Mouse (Mus musculus) lung, postnatal 14 days (tissue): ENCODE measurements at regions not wholly inside any gene's neighbourhood (a gene's known extent, or its start where the extent isn't known, plus 50 kb on each side); places are given as distances from the start of the nearest gene placed in this dataset.
"Not testable (repeated sequence)": the region's sequence is repeated elsewhere in the genome, so short reads cannot be mapped to it uniquely, and the experiment has no call there.

Source experiments
- DNase-seq: peaks from one replicate; pipeline ENCODE4 v3.0.0; 2021

GRCm38 (mm10) chr19:49115484-49115883 lies 909.7 kb downstream of the Sorcs3 start:
- no peak for DNase-seq

DNA sequence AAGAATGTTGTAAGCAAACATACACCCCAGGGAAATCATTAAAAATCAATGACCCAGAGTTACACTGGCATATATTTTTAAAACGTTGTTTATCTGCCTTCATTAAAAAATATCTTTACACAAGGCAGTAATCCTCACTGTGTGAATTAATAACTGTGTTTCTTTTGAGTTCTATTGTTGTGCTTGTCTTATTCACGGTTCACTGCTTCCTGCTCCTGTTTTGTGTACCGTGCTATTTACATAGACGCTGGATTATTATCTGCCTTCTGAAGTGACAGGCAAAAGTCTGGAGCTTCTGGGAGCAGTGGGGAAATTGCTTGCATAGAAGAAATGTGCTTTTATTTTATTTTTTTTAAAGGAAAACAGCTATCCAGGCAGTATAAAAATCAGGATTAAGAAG lies 925.8 kb downstream of the Sorcs3 start:
- no peak for DNase-seq

DNA sequence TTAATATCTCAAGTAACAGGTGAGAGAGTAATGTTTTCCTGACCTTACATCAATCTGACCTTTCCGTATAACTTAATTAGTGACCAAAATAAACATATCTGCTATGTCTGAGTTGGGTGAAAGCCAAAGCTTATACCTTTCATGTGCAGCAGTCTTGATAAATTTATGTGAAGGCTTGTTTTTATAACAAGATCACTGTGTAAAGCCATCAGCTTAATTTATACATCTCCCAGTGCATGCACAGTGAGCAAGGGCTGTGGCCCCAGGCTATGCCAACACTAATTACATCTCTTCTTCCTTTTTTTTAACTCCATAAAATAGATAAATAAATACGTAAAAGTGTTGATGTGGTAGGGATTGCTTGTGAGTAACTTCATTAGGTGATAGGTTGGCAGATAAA lies 966.3 kb downstream of the Sorcs3 start:
- DNase-seq = no peak

DNA sequence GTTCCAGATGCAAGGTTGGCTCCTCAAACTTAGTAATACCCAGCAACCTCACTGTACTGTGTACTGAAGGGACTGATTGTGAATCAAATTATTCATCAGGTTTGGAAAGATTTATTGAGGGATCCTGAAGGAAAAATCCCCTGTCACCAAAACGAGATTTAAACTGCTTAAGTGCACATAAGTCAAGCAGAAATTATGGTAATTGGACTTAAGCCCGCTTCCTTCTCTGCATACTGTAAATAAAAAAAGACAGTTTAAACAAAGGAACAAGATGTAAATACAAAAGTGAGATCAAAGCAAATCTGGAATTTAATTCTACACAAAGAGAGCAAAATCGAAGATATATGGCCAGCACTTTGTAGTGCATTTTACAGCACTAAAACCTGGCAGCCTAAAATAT lies 1002.1 kb downstream of the Sorcs3 start:
- DNase-seq = no peak

GRCm38 (mm10) chr19:49242601-49243000 lies 1036.8 kb downstream of the Sorcs3 start:
- DNase-seq = no peak

DNA sequence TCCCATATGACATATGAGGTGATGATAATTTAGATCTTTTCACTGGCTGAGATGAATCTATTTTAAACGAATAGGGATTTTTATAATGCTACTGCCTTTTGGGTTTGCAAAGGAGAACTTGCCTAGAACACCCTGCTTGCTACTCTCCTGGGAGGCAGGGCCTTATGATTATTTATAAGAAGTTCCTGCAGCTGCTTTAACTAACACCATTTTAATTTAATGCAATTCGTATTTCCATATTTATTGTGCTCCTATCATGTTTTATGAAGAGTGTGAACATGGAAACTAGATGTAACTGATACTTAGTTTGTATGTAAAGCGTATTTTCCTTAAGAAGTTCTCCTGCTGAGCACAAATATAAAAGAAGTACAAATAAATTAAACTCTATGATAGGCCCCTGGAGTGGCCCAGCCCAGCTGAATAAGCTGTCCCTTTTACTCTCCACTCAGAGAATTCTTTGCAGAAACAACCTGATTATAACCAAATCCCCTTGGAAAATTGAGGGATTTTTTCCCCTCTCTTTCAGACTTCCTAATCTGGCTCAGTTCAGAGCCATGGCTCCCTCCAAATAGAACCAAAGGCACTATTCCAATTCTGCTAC lies 1039.4 kb downstream of the Sorcs3 start:
- no peak for DNase-seq

DNA sequence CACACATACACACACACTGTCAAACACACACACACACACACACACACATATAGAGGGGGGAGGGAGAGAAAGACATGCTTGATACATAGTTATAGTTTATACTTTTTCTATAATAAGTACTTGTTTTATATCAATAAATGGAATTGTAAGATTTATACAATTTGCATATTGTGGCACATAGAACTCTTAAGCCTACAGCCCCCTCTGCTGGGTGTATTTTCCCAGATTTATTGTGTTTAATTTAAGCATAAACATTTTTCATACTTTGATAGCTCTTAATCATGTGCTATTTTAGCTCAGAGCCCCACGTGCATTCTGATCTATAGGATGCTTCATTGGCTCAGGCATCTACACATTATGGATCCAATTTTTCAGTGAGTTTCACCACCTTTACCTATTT lies 1058.8 kb downstream of the Sorcs3 start:
- peak; percentile 1 for DNase-seq

DNA sequence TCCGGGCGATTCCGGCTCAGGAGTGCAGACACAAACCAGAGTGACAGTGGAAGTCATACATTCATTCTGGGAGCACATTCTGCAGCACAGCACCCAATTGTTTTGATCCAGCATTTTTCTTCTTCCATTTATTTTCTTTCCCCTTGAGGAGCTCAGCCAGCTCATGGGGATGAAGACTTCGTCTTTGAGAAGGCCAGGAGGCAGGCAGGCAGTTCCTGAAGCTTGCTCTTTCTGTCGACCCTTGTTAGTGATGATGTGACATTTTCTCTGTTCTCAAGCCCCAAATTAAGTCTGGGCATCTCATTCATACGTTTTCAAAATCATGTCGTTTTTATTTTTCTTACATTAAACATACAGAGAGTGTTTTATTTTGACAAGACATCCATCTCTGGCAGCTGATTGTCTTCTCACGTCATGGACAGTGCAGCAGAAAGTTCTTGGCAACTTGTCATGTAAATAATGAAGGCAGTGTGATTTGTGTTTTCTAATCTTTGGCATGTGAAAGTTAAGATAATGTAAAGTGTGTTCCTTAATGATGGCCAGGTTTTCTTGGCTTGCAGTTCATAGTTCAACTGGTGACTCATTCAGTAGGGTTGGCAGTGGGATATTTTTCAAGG lies 1062.1 kb downstream of the Sorcs3 start:
- peak; percentile 6 for DNase-seq

GRCm38 (mm10) chr19:49282626-49283261 lies 1076.9 kb downstream of the Sorcs3 start:
- DNase-seq = no peak

DNA sequence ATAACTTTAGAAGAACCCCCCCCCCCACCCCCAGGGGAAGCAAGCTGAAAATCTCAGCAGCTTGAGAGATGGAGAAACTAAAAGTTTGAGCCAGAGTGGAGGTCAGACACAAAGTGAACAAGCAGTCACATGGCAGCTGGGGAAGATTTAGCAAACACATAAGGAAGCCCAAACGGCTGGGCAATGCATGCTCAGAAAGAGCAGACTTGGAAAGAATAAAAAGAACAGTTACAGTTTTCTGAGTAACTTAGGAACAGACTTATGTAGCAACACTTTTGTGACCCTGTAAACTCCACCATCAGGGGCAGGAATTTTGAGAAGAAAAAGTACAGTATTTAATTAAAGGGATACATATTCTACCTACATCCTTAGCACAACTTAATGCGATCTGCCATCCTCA lies 1089.2 kb downstream of the Sorcs3 start:
- DNase-seq = peak; percentile 2

GRCm38 (mm10) chr19:49299351-49300271 lies 1093.8 kb downstream of the Sorcs3 start:
- DNase-seq = peak; percentile 3

GRCm38 (mm10) chr19:49301364-49302091 lies 1095.7 kb downstream of the Sorcs3 start:
- peak; percentile 2 for DNase-seq

GRCm38 (mm10) chr19:49305804-49306203 lies 1100.0 kb downstream of the Sorcs3 start:
- DNase-seq = no peak

DNA sequence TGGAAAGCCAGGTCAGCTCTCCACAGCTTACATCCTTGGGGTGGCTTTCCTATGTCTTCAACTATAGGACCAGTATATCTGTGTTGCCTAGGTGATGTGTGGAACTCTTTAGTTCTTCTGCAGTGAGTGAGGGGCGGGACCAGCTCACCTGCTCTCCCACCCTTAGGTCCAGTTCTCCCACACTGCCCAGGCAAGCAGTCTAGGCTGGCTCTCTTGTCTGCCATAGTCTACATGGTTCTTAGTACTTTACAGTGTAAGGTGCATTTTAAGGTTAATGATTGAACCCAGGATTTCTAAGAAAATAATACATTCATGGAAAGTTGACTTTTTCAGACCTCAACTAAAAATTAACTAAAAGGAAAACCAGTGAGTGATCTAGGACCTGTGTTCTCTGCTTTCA lies 1108.4 kb downstream of the Sorcs3 start:
- no peak for DNase-seq

DNA sequence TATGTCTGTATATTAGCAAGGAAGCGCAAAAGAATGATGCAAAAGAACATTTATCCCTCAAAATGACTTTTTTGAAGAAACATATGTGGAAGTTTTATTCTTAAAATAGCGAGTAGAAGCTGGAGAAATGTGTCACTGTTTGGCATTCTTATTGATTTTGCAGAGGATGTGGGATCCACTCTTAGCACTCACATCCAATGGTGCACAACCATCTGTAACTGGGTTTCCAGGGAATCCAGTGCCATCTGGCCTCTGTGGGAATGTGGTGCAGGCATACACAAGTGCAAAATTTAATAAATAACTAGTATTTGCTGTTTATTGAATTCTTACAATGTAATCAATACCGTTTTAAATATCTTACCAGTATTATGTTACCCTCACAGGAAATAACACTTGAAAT lies 1153.8 kb downstream of the Sorcs3 start:
- no peak for DNase-seq

DNA sequence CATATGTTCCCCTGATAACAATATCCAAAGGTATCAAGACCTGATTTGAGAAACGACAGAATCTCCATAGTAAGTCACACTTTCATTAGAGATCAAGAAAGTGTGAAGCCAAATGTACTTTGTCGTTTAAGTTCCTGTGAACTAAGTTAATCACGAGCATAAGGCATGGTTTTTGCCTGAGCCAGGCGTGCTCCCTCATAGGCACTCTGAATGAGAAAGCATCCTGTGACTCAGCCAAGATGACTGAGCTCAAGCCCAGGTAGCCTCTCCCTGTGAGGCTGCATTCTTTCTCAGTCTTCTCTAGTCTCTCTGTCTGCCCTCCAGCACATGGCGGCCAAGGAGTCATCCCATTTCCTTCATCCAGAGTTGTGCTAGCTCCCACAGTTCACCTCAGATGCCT lies 1154.9 kb downstream of the Sorcs3 start:
- DNase-seq = no peak

GRCm38 (mm10) chr19:49361116-49361515 lies 1155.3 kb downstream of the Sorcs3 start:
- not testable (repeated sequence) for DNase-seq

DNA sequence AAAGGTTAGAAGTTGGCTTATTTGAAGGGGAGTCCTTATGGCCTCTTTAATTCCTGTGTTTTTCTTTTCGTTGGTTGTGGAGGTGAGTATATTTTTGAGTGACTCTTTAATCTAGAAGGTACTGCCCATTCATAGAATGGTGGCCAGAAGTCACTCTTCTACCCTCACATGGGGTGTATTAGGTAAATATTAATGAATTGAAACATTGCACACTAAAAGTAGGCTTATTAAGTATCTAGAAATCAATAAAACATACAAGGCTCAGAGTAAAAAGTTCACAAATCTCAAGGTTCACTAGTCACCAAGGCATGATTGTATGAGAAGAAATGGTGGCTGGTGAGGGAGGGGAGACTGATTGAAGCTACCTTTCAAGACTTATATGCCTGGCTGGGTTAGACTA lies 1167.1 kb downstream of the Sorcs3 start:
- no peak for DNase-seq

DNA sequence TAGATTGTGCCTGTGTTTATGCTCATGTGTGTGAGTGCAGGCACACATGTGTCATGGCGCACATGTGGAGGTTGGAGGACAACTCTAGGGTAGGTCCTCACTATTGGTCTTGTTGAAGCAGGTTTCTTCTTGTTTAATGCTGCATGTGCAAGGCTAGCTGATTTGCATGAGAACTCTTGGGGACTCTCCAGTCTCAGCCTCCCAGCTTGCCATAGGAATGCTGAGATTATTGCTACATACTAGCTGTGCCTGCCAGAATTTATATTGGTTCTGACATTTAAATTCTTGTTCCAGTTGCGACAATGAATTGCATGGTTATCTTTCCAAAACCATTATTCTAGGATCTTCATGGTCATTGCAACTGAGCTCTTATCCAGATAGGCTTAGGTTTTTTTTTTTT lies 1168.5 kb downstream of the Sorcs3 start:
- no peak for DNase-seq

- no peak for DNase-seq
Observed at GRCm38 (mm10) chr19:49374926-49375325, 1169.1 kb downstream of the Sorcs3 start.

GRCm38 (mm10) chr19:49375754-49376619 lies 1170.2 kb downstream of the Sorcs3 start:
- no peak for DNase-seq

GRCm38 (mm10) chr19:49379646-49380045 lies 1173.8 kb downstream of the Sorcs3 start:
- DNase-seq = no peak
